Mouse (Mus musculus): ENCODE results near the gene Yipf1.

DNA sequence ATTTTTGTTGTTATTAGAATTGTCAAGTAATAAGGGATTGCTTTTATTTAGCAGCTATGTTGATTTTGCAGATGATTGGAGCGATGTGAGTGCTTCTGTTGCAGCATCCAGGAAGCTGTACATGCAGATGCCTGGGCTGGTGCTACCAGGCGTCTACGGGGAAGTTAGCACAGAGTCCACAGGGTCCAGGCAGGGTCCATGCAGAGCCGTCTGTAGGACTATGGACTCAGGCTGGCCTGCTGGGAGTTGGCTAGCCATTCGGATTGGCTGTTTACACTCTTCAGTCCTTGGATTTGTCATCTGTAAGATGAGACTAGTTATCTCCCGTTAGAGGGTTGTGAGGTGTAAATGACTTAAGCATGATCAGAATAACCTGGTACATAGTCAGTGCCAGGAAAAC lies 64.8 kb downstream of the Yipf1 start:
- TF ChIP-seq EP300 (IDR thresholded peaks at IDR 0.05; ENCODE audit: low read depth) (no peak), CTCF (IDR thresholded peaks at IDR 0.05; ENCODE audit: low read depth) (no peak)
